ENCODE assay signal across 8 mouse cellular contexts in the genomic region with DNA sequence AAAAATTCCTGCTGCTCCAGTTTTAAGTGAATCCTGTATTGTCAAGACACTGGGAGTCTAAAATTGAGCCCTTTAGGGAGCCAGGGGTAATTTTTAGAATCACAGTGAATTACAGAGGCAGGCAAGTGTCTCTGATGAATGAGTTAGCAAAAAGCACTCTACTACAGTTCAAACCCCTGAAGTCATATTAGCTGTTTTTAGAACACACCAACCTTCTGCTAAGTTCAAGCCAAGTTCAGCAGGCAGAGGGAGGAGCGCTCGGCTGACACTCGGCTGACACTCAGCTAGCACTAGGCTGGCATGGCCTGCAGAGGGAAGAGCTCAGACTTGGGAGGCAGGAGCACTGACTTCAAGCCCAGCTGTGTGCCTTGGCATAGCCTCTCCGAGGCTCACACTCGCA.
DNase-seq lines count a peak whose midpoint lies in the region; ATAC-seq and TF ChIP-seq lines count a peak whose summit lies in the region.
"Had no signal": no experiment of that assay in that cellular context is flagged by ENCODE, and none has a peak within 500 bp of the region (broad histone marks: within the 10 kb centered on the region; RNA-seq: fewer than 3 reads in every experiment).

No protein-coding gene starts in this region.

- 0 out of 2 replicates have a peak overlapping the region, but pooled peaks have one; percentile 33 for H3K27ac ChIP-seq in midbrain, embryonic 10.5 days (replicated peaks)
- no peak overlapping the region for H3K27ac ChIP-seq in midbrain, embryonic 16.5 days (ENCODE audit: low read length)
- H3K27ac ChIP-seq in heart, postnatal 0 days (ENCODE audit: low read depth): peak overlapping the region; percentile 90
- peak overlapping the region; percentile 46 for H3K27ac ChIP-seq in stomach, embryonic 16.5 days (ENCODE audit: low read length)

- H3K4me3 ChIP-seq in midbrain, embryonic 10.5 days: no peak overlapping the region
- no peak overlapping the region for H3K4me3 ChIP-seq in midbrain, embryonic 16.5 days (ENCODE audit: low read depth, low read length)
- no peak overlapping the region for H3K4me3 ChIP-seq in heart, postnatal 0 days (ENCODE audit: low read depth, low read length)
- H3K4me3 ChIP-seq in stomach, embryonic 16.5 days (replicated peaks; ENCODE audit: low read length): no peak overlapping the region

- peaks cover 41% of the 10 kb centered on the region for H3K4me1 ChIP-seq in midbrain, embryonic 10.5 days
- no peaks in the 10 kb centered on the region for H3K4me1 ChIP-seq in midbrain, embryonic 16.5 days (ENCODE audit: control insufficient read depth, insufficient read depth, low read length)
- H3K4me1 ChIP-seq in heart, postnatal 0 days (ENCODE audit: control insufficient read depth, insufficient read depth): 0 out of 2 replicates have a peak, but pooled peaks cover 5% of the 10 kb centered on the region
- peaks cover 12% of the 10 kb centered on the region for H3K4me1 ChIP-seq in stomach, embryonic 16.5 days (ENCODE audit: control insufficient read depth, insufficient read depth, low read length)

- TF ChIP-seq CTCF in heart, postnatal 0 days (IDR thresholded peaks at IDR 0.05; ENCODE audit: low read depth): peak; percentile 39

- H3K9me3 ChIP-seq in midbrain, embryonic 10.5 days (replicated peaks): no peaks in the 10 kb centered on the region
- H3K9me3 ChIP-seq in midbrain, embryonic 16.5 days (replicated peaks; ENCODE audit: control insufficient read depth, low read length, poor library complexity, severe bottlenecking): no peaks in the 10 kb centered on the region
- H3K9me3 ChIP-seq in heart, postnatal 0 days (replicated peaks; ENCODE audit: control insufficient read depth, low read length): no peaks in the 10 kb centered on the region
- H3K9me3 ChIP-seq in stomach, embryonic 16.5 days (replicated peaks; ENCODE audit: control insufficient read depth, low read length): no peaks in the 10 kb centered on the region

- DNase-seq in midbrain, embryonic 10.5 days (ENCODE audit: low spot score): no peak
- DNase-seq in gastrocnemius, adult 8-10 months (ENCODE audit: low spot score in 2 of 2): peak; percentile 8 to 50
- peak; percentile 77 for DNase-seq in heart, postnatal 0 days (ENCODE audit: low spot score)
- no peak for DNase-seq in cerebellum, postnatal 36 days
- DNase-seq: midbrain, embryonic 14.5 days had no signal

- no peaks in the 10 kb centered on the region for H3K36me3 ChIP-seq in midbrain, embryonic 10.5 days
- no peaks in the 10 kb centered on the region for H3K36me3 ChIP-seq in midbrain, embryonic 16.5 days (ENCODE audit: control insufficient read depth, insufficient read depth, low read length)
- no peaks in the 10 kb centered on the region for H3K36me3 ChIP-seq in heart, postnatal 0 days (replicated peaks; ENCODE audit: control insufficient read depth, insufficient read depth, low read length)
- no peaks in the 10 kb centered on the region for H3K36me3 ChIP-seq in stomach, embryonic 16.5 days (ENCODE audit: control insufficient read depth, insufficient read depth, low read length)

- no peak overlapping the region for H3K9ac ChIP-seq in midbrain, embryonic 16.5 days (ENCODE audit: low read depth, low read length)
- no peak overlapping the region for H3K9ac ChIP-seq in heart, postnatal 0 days (replicated peaks; ENCODE audit: low read depth, low read length)
- no peak overlapping the region for H3K9ac ChIP-seq in stomach, embryonic 16.5 days (ENCODE audit: low read length)

- H3K27me3 ChIP-seq in midbrain, embryonic 10.5 days (ENCODE audit: low read depth, poor library complexity, severe bottlenecking): no peaks in the 10 kb centered on the region
- H3K27me3 ChIP-seq in midbrain, embryonic 16.5 days (ENCODE audit: control insufficient read depth, insufficient read depth, low read depth, low read length): no peaks in the 10 kb centered on the region
- no peaks in the 10 kb centered on the region for H3K27me3 ChIP-seq in heart, postnatal 0 days (ENCODE audit: control insufficient read depth, insufficient read depth, low read length)
- no peaks in the 10 kb centered on the region for H3K27me3 ChIP-seq in stomach, embryonic 16.5 days (ENCODE audit: control insufficient read depth, insufficient read depth, low read length)

- WGBS in midbrain, embryonic 10.5 days: 88% methylated on average over 5 of the region's 5 CpGs
- 78% methylated on average over 5 of the region's 5 CpGs for WGBS in midbrain, embryonic 16.5 days
- WGBS in heart, postnatal 0 days: 27% methylated on average over 5 of the region's 5 CpGs
- 30% methylated on average over 5 of the region's 5 CpGs for WGBS in stomach, embryonic 16.5 days

- TF ChIP-seq EP300 in heart, postnatal 0 days (IDR thresholded peaks at IDR 0.05; ENCODE audit: low read depth): no peak

- no peak overlapping the region for H3K4me2 ChIP-seq in midbrain, embryonic 16.5 days (ENCODE audit: low read length)
- no peak overlapping the region; the same call in 1 of the 2 replicates for H3K4me2 ChIP-seq in heart, postnatal 0 days (ENCODE audit: low read depth, low read length)
- H3K4me2 ChIP-seq in stomach, embryonic 16.5 days (ENCODE audit: low read depth, low read length): no peak overlapping the region

- ATAC-seq in midbrain, embryonic 16.5 days: no peak
- peak; percentile 88 for ATAC-seq in heart, postnatal 0 days (ENCODE audit: insufficient read depth, low read depth)
- ATAC-seq in stomach, embryonic 16.5 days (ENCODE audit: insufficient read depth, low FRiP score): peak; percentile 54; the same call in 1 of the 2 replicates
- ATAC-seq in megakaryocyte progenitor cell, adult 5-6 weeks (replicated peaks; ENCODE audit: poor library complexity): no peak

Comparison
In these comparisons a context has a peak if more than half of its experiments do, and no peak if none do; other contexts are left out.
1. DNase-seq: peak in gastrocnemius, adult 8-10 months (2 of 2) and heart, postnatal 0 days (single experiment); none in midbrain, embryonic 10.5 days (single experiment) and cerebellum, postnatal 36 days (0 of 2).
2. ATAC-seq: peak in heart, postnatal 0 days (single experiment) and stomach, embryonic 16.5 days (single experiment); none in midbrain, embryonic 16.5 days (single experiment) and megakaryocyte progenitor cell, adult 5-6 weeks (single experiment).